Mouse (Mus musculus) bone marrow, adult 2 months (tissue): ENCODE results near the gene Ccnj.

ENCODE experiments used
- CTCF ChIP-seq: fragments of 200-500 bp; IDR thresholded peaks from 2 replicates; pipeline ENCODE4 v1.5.1; 2011; ENCODE audit warnings: low read length, control low read depth; ENCODE audit not compliant: control insufficient read depth, insufficient read depth
- POLR2A ChIP-seq: fragments of 200-500 bp; IDR thresholded peaks from 2 replicates; pipeline ENCODE4 v1.6.1; 2011; ENCODE audit warnings: low read depth, mild to moderate bottlenecking, control low read depth, low read length, borderline replicate concordance; ENCODE audit not compliant: control insufficient read depth

- TF ChIP-seq POLR2A (no peak), CTCF (no peak)
Observed at GRCm38 (mm10) chr19:40830198-40830597, 881 bp upstream of the Ccnj start.
